Mouse (Mus musculus) hindbrain, embryonic 16.5 days (tissue): ENCODE measurements around the gene Spc24. TPM values are rescaled to one million over a fixed set of nuclear protein-coding genes. Genes with fewer than 3 reads are reported as not detected.

Experiments
- ATAC-seq: fragments of 200-750 bp; cut with Nextera tagmentation; 2 replicates; pipeline ENCODE4 v1.8.0; 2017; ENCODE audit warnings: moderate TSS enrichment, moderate library complexity
- H3K27ac ChIP-seq: fragments of 300-500 bp; sonication (generic); 2 replicates; pipeline ENCODE4 v1.5.1; 2014; ENCODE audit warnings: low read depth, mild to moderate bottlenecking, control low read depth, low read length, moderate library complexity
- H3K27me3 ChIP-seq: fragments of 300-500 bp; sonication (generic); replicated peaks from 2 replicates; pipeline ENCODE4 v1.6.1; 2014; ENCODE audit warnings: low read length; ENCODE audit not compliant: control insufficient read depth, insufficient read depth
- H3K36me3 ChIP-seq: fragments of 300-500 bp; sonication (generic); 2 replicates; pipeline ENCODE4 v1.6.1; 2014; ENCODE audit warnings: mild to moderate bottlenecking, low read length, moderate library complexity, mixed read lengths; ENCODE audit not compliant: control insufficient read depth, insufficient read depth
- H3K4me1 ChIP-seq: fragments of 300-500 bp; sonication (generic); 2 replicates; pipeline ENCODE4 v1.6.1; 2014; ENCODE audit warnings: low read depth, low read length; ENCODE audit not compliant: control insufficient read depth, insufficient read depth
- H3K4me2 ChIP-seq: fragments of 300-500 bp; sonication (generic); 2 replicates; pipeline ENCODE4 v1.6.1; 2014; ENCODE audit warnings: mild to moderate bottlenecking, low read length, control low read depth, moderate library complexity
- H3K4me3 ChIP-seq: fragments of 300-500 bp; sonication (generic); 2 replicates; pipeline ENCODE4 v1.5.1; 2014; ENCODE audit warnings: mild to moderate bottlenecking, low read length, control low read depth, moderate library complexity
- H3K9ac ChIP-seq: fragments of 300-500 bp; sonication (generic); 2 replicates; pipeline ENCODE4 v1.6.1; 2014; ENCODE audit warnings: low read depth, mild to moderate bottlenecking, control low read depth, low read length, moderate library complexity
- H3K9me3 ChIP-seq: fragments of 300-500 bp; sonication (generic); 2 replicates; pipeline ENCODE4 v1.6.1; 2014; ENCODE audit warnings: mild to moderate bottlenecking, low read length, moderate library complexity; ENCODE audit not compliant: control insufficient read depth
- WGBS: fragments of 180-500 bp; shearing (Covaris S2); extraction: QIAGEN DNeasy Blood & Tissue Kit; methylation state at CpG from one replicate; pipeline ENCODE4 v1.1.7; 2014; 5-methylcytosine and 5-hydroxymethylcytosine counted together
- microRNA-seq: library from miRNA; unstranded; fragments of <30 nt; microRNA quantifications from one replicate; pipeline ENCODE4, GENCODE M21; 2017
- polyA plus RNA-seq: library from polyadenylated mRNA; unstranded; fragments of >200 nt; fragmentation: Nextera tagmentation; extraction: Ambion mirVana; gene quantifications from 2 replicates; pipeline ENCODE4 v1.2.1, GENCODE M21; 2015

Gene Spc24
- polyA plus RNA-seq, 1 experiment from 2014 or later, result 26.0 TPM

- no peak overlapping the region for H3K4me2 ChIP-seq
- no peak overlapping the region for H3K4me3 ChIP-seq
- 67% methylated on average over 4 of the region's 4 CpGs for WGBS
- no peaks in the 10 kb centered on the region for H3K9me3 ChIP-seq
- no peaks in the 10 kb centered on the region for H3K4me1 ChIP-seq
- ATAC-seq, result peak; percentile 41; the same call in 1 of the 2 replicates
- H3K27me3 ChIP-seq, result no peaks in the 10 kb centered on the region
- H3K36me3 ChIP-seq, result no peaks in the 10 kb centered on the region
- no peak overlapping the region for H3K9ac ChIP-seq
- no peak overlapping the region for H3K27ac ChIP-seq
These were observed 44.8 kb downstream of the Spc24 start for GRCm38 (mm10) chr9:21715298-21715697.

GRCm38 (mm10) chr9:21709340-21709739, 50.8 kb downstream of the Spc24 start:
- H3K27me3 ChIP-seq, result no peaks in the 10 kb centered on the region
- H3K9me3 ChIP-seq, result no peaks in the 10 kb centered on the region
- peaks cover 14% of the 10 kb centered on the region for H3K36me3 ChIP-seq
- no peak overlapping the region for H3K4me2 ChIP-seq
- no peak overlapping the region for H3K9ac ChIP-seq
- H3K4me3 ChIP-seq, result no peak overlapping the region
- 89% methylated on average over 3 of the region's 3 CpGs for WGBS
- H3K27ac ChIP-seq, result no peak overlapping the region
- H3K4me1 ChIP-seq, result no peaks in the 10 kb centered on the region
- no peak for ATAC-seq

GRCm38 (mm10) chr9:21706586-21707265, 53.4 kb downstream of the Spc24 start:
- H3K36me3 ChIP-seq, result peaks cover 32% of the 10 kb centered on the region
- no peaks in the 10 kb centered on the region for H3K27me3 ChIP-seq

GRCm38 (mm10) chr9:21706085-21706484, 54.0 kb downstream of the Spc24 start:
- WGBS, result 91% methylated on average over 4 of the region's 4 CpGs
- no peak overlapping the region for H3K27ac ChIP-seq
- no peak overlapping the region for H3K9ac ChIP-seq
- H3K4me1 ChIP-seq, result no peaks in the 10 kb centered on the region
- H3K9me3 ChIP-seq, result no peaks in the 10 kb centered on the region
- H3K4me3 ChIP-seq, result no peak overlapping the region
- no peaks in the 10 kb centered on the region for H3K27me3 ChIP-seq
- no peak overlapping the region for H3K4me2 ChIP-seq
- ATAC-seq, result no peak
- peaks cover 38% of the 10 kb centered on the region for H3K36me3 ChIP-seq

More at GRCm38 (mm10) chr9:21706586-21707265, 53.4 kb downstream of the Spc24 start:
- Histone ChIP-seq H3K9me3 (no peaks in the 10 kb centered on the region), H3K4me3 (no peak overlapping the region), H3K4me2 (no peak overlapping the region), H3K9ac (no peak overlapping the region), H3K4me1 (no peaks in the 10 kb centered on the region), H3K27ac (no peak overlapping the region)
- 87% methylated on average over 8 of the region's 8 CpGs for WGBS
- ATAC-seq, result 0 out of 2 replicates have a peak, but pooled peaks have one; percentile 31

Small RNAs within 50 kb of the gene (microRNA-seq; reads per million reads assigned to microRNA genes)
- 5.8 reads per million, percentile 19 among the genes with 10 or more reads in this experiment for gene Mir7083

Other genes starting within 250 kb of the Spc24 start
- 1.6 and 2.5 TPM in 2 replicates for gene AB124611, start 234.1 kb downstream of the Spc24 start, polyA plus RNA-seq
- 15.8 and 25.4 TPM in 2 replicates for gene Carm1, start 213.4 kb downstream of the Spc24 start, polyA plus RNA-seq
- 51.8 and 53.4 TPM in 2 replicates for gene Timm29, start 167.6 kb downstream of the Spc24 start, polyA plus RNA-seq
- gene Yipf2, start 167.5 kb downstream of the Spc24 start, polyA plus RNA-seq, result 25.6 and 26.1 TPM in 2 replicates
- gene Smarca4, start 144.1 kb downstream of the Spc24 start, polyA plus RNA-seq, result 109 and 130 TPM in 2 replicates
- 15.6 and 17.5 TPM in 2 replicates for gene Ldlr, start 36.8 kb downstream of the Spc24 start, polyA plus RNA-seq
- gene Kank2, start 38.4 kb upstream of the Spc24 start, polyA plus RNA-seq, result 3.9 and 4.7 TPM in 2 replicates
- gene Angptl8, start 75.2 kb upstream of the Spc24 start, polyA plus RNA-seq, result 0.25 and 0.66 TPM in 2 replicates
- gene Dock6, start 92.3 kb upstream of the Spc24 start, polyA plus RNA-seq, result 16.0 and 17.3 TPM in 2 replicates
- 23.6 and 24.3 TPM in 2 replicates for gene Rab3d, start 157.9 kb upstream of the Spc24 start, polyA plus RNA-seq
- gene Ccdc159, start 167.2 kb upstream of the Spc24 start, polyA plus RNA-seq, result 9.7 and 9.8 TPM in 2 replicates
- gene Tmem205, start 167.3 kb upstream of the Spc24 start, polyA plus RNA-seq, result 56.5 and 61.0 TPM in 2 replicates
- gene Plppr2, start 176.7 kb upstream of the Spc24 start, polyA plus RNA-seq, result 106 and 115 TPM in 2 replicates
- 8.1 and 8.7 TPM in 2 replicates for gene Swsap1, start 195.5 kb upstream of the Spc24 start, polyA plus RNA-seq
- gene Epor, start 203.2 kb upstream of the Spc24 start, polyA plus RNA-seq, result 1.2 and 1.4 TPM in 2 replicates
- 2.0 and 2.1 TPM in 2 replicates for gene Rgl3, start 229.1 kb upstream of the Spc24 start, polyA plus RNA-seq
- 5.9 and 6.4 TPM in 2 replicates for gene Ccdc151, start 242.3 kb upstream of the Spc24 start, polyA plus RNA-seq
- 93.7 and 97.3 TPM in 2 replicates for gene Prkcsh, start 242.5 kb upstream of the Spc24 start, polyA plus RNA-seq